Mouse (Mus musculus): ENCODE data around the gene Slit3. TPM values are rescaled to one million over a fixed set of nuclear protein-coding genes. Genes with fewer than 3 reads are reported as not detected.

The Slit3 gene
- total and polyA plus RNA-seq, 3 experiments: 0.55 to 4.8 (median 2.8) TPM

GRCm38 (mm10) chr11:35296803-35297202 lies 175.8 kb downstream of the Slit3 start:
- TF ChIP-seq MAX (IDR thresholded peaks at IDR 0.05; ENCODE audit: low read length) (no peak), MYC (IDR thresholded peaks at IDR 0.05; ENCODE audit: low read depth, low read length) (no peak)
- no peak for DNase-seq (ENCODE audit: extremely low read depth)
- in situ Hi-C loops (cut with MboI; ENCODE audit: low pct_ligation_motif_present, low pct_unique_long_range_greater_than_20kb, low sequenced_read_pairs): no loop called here
- no peaks in the 10 kb centered on the region for H3K9me3 ChIP-seq (replicated peaks; ENCODE audit: low read length)
- no peak overlapping the region for H3K4me2 ChIP-seq (ENCODE audit: insufficient read depth, low read depth, poor library complexity, severe bottlenecking)
- no peak overlapping the region for H3K4me3 ChIP-seq (replicated peaks in 1 of 3; ENCODE audit: low read depth in 2 of 3, low read length in 2 of 3, poor library complexity in 1 of 3)
- H3K27me3 ChIP-seq (replicated peaks): no peaks in the 10 kb centered on the region
- H3K36me3 ChIP-seq (replicated peaks in 1 of 2; ENCODE audit: control insufficient read depth in 1 of 2, insufficient read depth in 1 of 2, low read length in 1 of 2): no peaks in the 10 kb centered on the region
- dilution Hi-C loops (cut with MboI; ENCODE audit: extremely low pct_ligation_motif_present, extremely low pct_unique_long_range_greater_than_20kb, low sequenced_read_pairs): no loop called here
- H3K9ac ChIP-seq (ENCODE audit: insufficient read depth, low read depth): no peak overlapping the region
- H3K4me1 ChIP-seq (ENCODE audit: control insufficient read depth in 1 of 2, insufficient read depth in 2 of 2): peaks cover 2 to 25% of the 10 kb centered on the region in 2 experiments; a peak in 3 of 4 replicates
- H3K79me2 ChIP-seq (replicated peaks; ENCODE audit: control insufficient read depth, extremely low read depth, insufficient read depth, poor library complexity, severe bottlenecking): no peaks in the 10 kb centered on the region
- no peak overlapping the region for H3K27ac ChIP-seq (ENCODE audit: insufficient read depth, low read depth)

- no peak overlapping the region for H3K27ac ChIP-seq (ENCODE audit: insufficient read depth, low read depth)
- H3K4me3 ChIP-seq (replicated peaks in 1 of 3; ENCODE audit: low read depth in 2 of 3, low read length in 2 of 3, poor library complexity in 1 of 3): no peak overlapping the region
- H3K4me1 ChIP-seq (ENCODE audit: control insufficient read depth in 1 of 2, insufficient read depth in 2 of 2): peaks cover 2 to 20% of the 10 kb centered on the region in 2 experiments; a peak in 3 of 4 replicates
- no peaks in the 10 kb centered on the region for H3K36me3 ChIP-seq (replicated peaks in 1 of 2; ENCODE audit: control insufficient read depth in 1 of 2, insufficient read depth in 1 of 2, low read length in 1 of 2)
- no peak for DNase-seq (ENCODE audit: extremely low read depth)
- H3K27me3 ChIP-seq (replicated peaks): no peaks in the 10 kb centered on the region
- TF ChIP-seq E2F4 (IDR thresholded peaks at IDR 0.05; ENCODE audit: insufficient replicate concordance, low read depth, low read length) (no peak), NELFE (IDR thresholded peaks at IDR 0.05; ENCODE audit: low read depth, low read length) (no peak), GABPA (IDR thresholded peaks at IDR 0.05; ENCODE audit: insufficient replicate concordance, low read depth, low read length) (no peak), USF2 (conservative IDR thresholded peaks at IDR 0.05; ENCODE audit: low read depth, low read length) (no peak), TBP (conservative IDR thresholded peaks at IDR 0.05; ENCODE audit: low read depth, low read length) (no peak), RCOR1 (conservative IDR thresholded peaks at IDR 0.05; ENCODE audit: low read depth, low read length) (no peak)
- H3K79me2 ChIP-seq (replicated peaks; ENCODE audit: control insufficient read depth, extremely low read depth, insufficient read depth, poor library complexity, severe bottlenecking): no peaks in the 10 kb centered on the region
- H3K9ac ChIP-seq (ENCODE audit: insufficient read depth, low read depth): no peak overlapping the region
- H3K4me2 ChIP-seq (ENCODE audit: insufficient read depth, low read depth, poor library complexity, severe bottlenecking): no peak overlapping the region
- H3K9me3 ChIP-seq (replicated peaks; ENCODE audit: low read length): no peaks in the 10 kb centered on the region
- dilution Hi-C loops (cut with MboI; ENCODE audit: extremely low pct_ligation_motif_present, extremely low pct_unique_long_range_greater_than_20kb, low sequenced_read_pairs): no loop called here
- in situ Hi-C loops (cut with MboI; ENCODE audit: low pct_ligation_motif_present, low pct_unique_long_range_greater_than_20kb, low sequenced_read_pairs): no loop called here
Observed at GRCm38 (mm10) chr11:35297319-35297718, 176.3 kb downstream of the Slit3 start.

- no peaks in the 10 kb centered on the region for H3K27me3 ChIP-seq (replicated peaks)
- H3K4me1 ChIP-seq (ENCODE audit: control insufficient read depth in 1 of 2, insufficient read depth in 2 of 2): peaks cover 0 to 13% of the 10 kb centered on the region in 2 experiments; a peak in 2 of 4 replicates
- H3K4me3 ChIP-seq (replicated peaks in 1 of 3; ENCODE audit: low read depth in 2 of 3, low read length in 2 of 3, poor library complexity in 1 of 3): no peak overlapping the region
- TF ChIP-seq NELFE (IDR thresholded peaks at IDR 0.05; ENCODE audit: low read depth, low read length): no peak
- no peak for TF ChIP-seq PAX5 (IDR thresholded peaks at IDR 0.05; ENCODE audit: low read length)
- no peak for TF ChIP-seq SIN3A (IDR thresholded peaks at IDR 0.05; ENCODE audit: low read length)
- TF ChIP-seq CHD1 (IDR thresholded peaks at IDR 0.05; ENCODE audit: low read depth, low read length): no peak
- TF ChIP-seq MAFK (IDR thresholded peaks at IDR 0.05; ENCODE audit: insufficient replicate concordance, low read length): no peak
- TF ChIP-seq MYC (IDR thresholded peaks at IDR 0.05; ENCODE audit: low read depth, low read length): no peak
- no peak for TF ChIP-seq POLR2AphosphoS2 (IDR thresholded peaks at IDR 0.05; ENCODE audit: low read depth, low read length)
- TF ChIP-seq MEF2A (IDR thresholded peaks at IDR 0.05; ENCODE audit: borderline replicate concordance, low read depth, low read length): no peak
- no peaks in the 10 kb centered on the region for H3K36me3 ChIP-seq (replicated peaks in 1 of 2; ENCODE audit: control insufficient read depth in 1 of 2, insufficient read depth in 1 of 2, low read length in 1 of 2)
- no peaks in the 10 kb centered on the region for H3K79me2 ChIP-seq (replicated peaks; ENCODE audit: control insufficient read depth, extremely low read depth, insufficient read depth, poor library complexity, severe bottlenecking)
- no peak overlapping the region for H3K27ac ChIP-seq (ENCODE audit: insufficient read depth, low read depth)
- H3K9ac ChIP-seq (ENCODE audit: insufficient read depth, low read depth): no peak overlapping the region
- in situ Hi-C loops (cut with MboI; ENCODE audit: low pct_ligation_motif_present, low pct_unique_long_range_greater_than_20kb, low sequenced_read_pairs): no loop called here
- DNase-seq (ENCODE audit: extremely low read depth): no peak
- dilution Hi-C loops (cut with MboI; ENCODE audit: extremely low pct_ligation_motif_present, extremely low pct_unique_long_range_greater_than_20kb, low sequenced_read_pairs): no loop called here
- H3K9me3 ChIP-seq (replicated peaks; ENCODE audit: low read length): no peaks in the 10 kb centered on the region
- H3K4me2 ChIP-seq (ENCODE audit: insufficient read depth, low read depth, poor library complexity, severe bottlenecking): no peak overlapping the region
Observed at GRCm38 (mm10) chr11:35298526-35298925, 177.5 kb downstream of the Slit3 start.
